21 mouse cellular contexts compared by ENCODE assay signal in the genomic region with DNA sequence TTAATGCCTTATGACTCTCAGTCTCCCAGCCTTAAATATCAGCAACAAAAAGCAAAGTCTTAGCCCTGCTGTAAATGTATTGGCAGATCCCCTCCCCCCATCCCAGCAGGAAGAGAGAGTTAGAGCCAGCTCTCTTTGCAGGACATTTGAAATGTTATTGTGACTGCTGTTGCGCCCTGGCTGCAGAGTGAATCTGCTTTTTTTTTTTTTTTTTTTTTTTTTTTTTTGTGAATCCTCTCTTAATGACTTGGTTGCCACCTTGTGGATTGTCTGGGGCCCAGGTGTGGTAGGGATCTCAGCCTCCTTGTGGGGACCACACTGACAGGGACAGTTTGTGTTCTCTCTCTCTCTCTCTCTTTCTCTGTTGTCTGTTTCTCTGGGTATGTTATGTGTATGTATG. TPM values are rescaled to one million over a fixed set of nuclear protein-coding genes. Genes with fewer than 3 reads are reported as not detected.
A peak's percentile ranks its signal among the peaks of the same experiment; 100 is the strongest.
DNase-seq lines count a peak whose midpoint lies in the region; ATAC-seq and TF ChIP-seq lines count a peak whose summit lies in the region.
"Had no signal": no experiment of that assay in that cellular context is flagged by ENCODE, and none has a peak within 500 bp of the region (broad histone marks: within the 10 kb centered on the region; RNA-seq: fewer than 3 reads in every experiment).

No protein-coding gene starts in this region.

- in situ Hi-C loops in CH12.LX (cut with MboI; ENCODE audit: low pct_ligation_motif_present, low pct_unique_long_range_greater_than_20kb, low sequenced_read_pairs) = no loop called here
- in situ Hi-C loops in ES-E14 (cut with MboI; ENCODE audit: low sequenced_read_pairs in 2 of 2, unreplicated experiment in 2 of 2) = no loop called here

- no peak overlapping the region for H3K9ac ChIP-seq in kidney, postnatal 0 days (ENCODE audit: low read depth, low read length)
- H3K9ac ChIP-seq in liver, embryonic 13.5 days = no peak overlapping the region
- no peak overlapping the region for H3K9ac ChIP-seq in CH12.LX (ENCODE audit: insufficient read depth, low read depth)
- no peak overlapping the region for H3K9ac ChIP-seq in ES-E14 (ENCODE audit: insufficient read depth, low read depth, low read length, poor library complexity, severe bottlenecking)
- H3K9ac ChIP-seq: embryonic facial prominence, embryonic 12.5 days; forebrain, embryonic 15.5 days; hindbrain, embryonic 12.5 days had no signal

- ATAC-seq in kidney, postnatal 0 days (replicated peaks; ENCODE audit: low FRiP score, low read depth) = no peak
- ATAC-seq in liver, embryonic 13.5 days (ENCODE audit: low read depth) = no peak
- ATAC-seq: activated CD4-positive, CD25-positive, alpha-beta regulatory T cell, adult 4 months; forebrain, embryonic 15.5 days; Patski had no signal

- dilution Hi-C loops in CH12.LX (cut with MboI; ENCODE audit: extremely low pct_ligation_motif_present, extremely low pct_unique_long_range_greater_than_20kb, low sequenced_read_pairs) = no loop called here

- no peak overlapping the region for H3K4me3 ChIP-seq in kidney, postnatal 0 days (replicated peaks; ENCODE audit: low read depth, low read length)
- no peak overlapping the region for H3K4me3 ChIP-seq in liver, embryonic 13.5 days (replicated peaks)
- H3K4me3 ChIP-seq in CH12.LX (replicated peaks in 1 of 3; ENCODE audit: low read depth in 2 of 3, low read length in 2 of 3, poor library complexity in 1 of 3) (no peak overlapping the region), ES-E14 (ENCODE audit: insufficient read depth in 1 of 2, low read depth in 1 of 2, low read length in 2 of 2, poor library complexity in 1 of 2, severe bottlenecking in 1 of 2) (no peak overlapping the region)
- H3K4me3 ChIP-seq: embryonic facial prominence, embryonic 12.5 days; forebrain, embryonic 15.5 days; heart, embryonic 10.5 days; hindbrain, embryonic 12.5 days had no signal

- H3K27ac ChIP-seq in kidney, postnatal 0 days = no peak overlapping the region
- peak overlapping the region; percentile 16; the same call in 1 of the 2 replicates for H3K27ac ChIP-seq in liver, embryonic 13.5 days
- no peak overlapping the region for H3K27ac ChIP-seq in CH12.LX (ENCODE audit: insufficient read depth, low read depth)
- no peak overlapping the region for H3K27ac ChIP-seq in ES-E14 (ENCODE audit: insufficient read depth, low read depth, low read length, poor library complexity, severe bottlenecking)
- H3K27ac ChIP-seq: embryonic facial prominence, embryonic 12.5 days; forebrain, embryonic 15.5 days; heart, embryonic 10.5 days; hindbrain, embryonic 12.5 days had no signal

- no peaks in the 10 kb centered on the region for H3K27me3 ChIP-seq in kidney, postnatal 0 days (ENCODE audit: insufficient read depth, low read length)
- no peaks in the 10 kb centered on the region for H3K27me3 ChIP-seq in liver, embryonic 13.5 days
- H3K27me3 ChIP-seq in CH12.LX (replicated peaks) = no peaks in the 10 kb centered on the region
- H3K27me3 ChIP-seq: embryonic facial prominence, embryonic 12.5 days; forebrain, embryonic 15.5 days; hindbrain, embryonic 12.5 days; Patski had no signal

- TF ChIP-seq EP300 in CH12.LX (IDR thresholded peaks at IDR 0.05; ENCODE audit: low read length) = no peak

- TF ChIP-seq CTCF in kidney, postnatal 0 days (IDR thresholded peaks at IDR 0.05; ENCODE audit: low read depth) = peak; percentile 16; the same call in 1 of the 2 replicates
- TF ChIP-seq CTCF in CH12.LX (conservative IDR thresholded peaks at IDR 0.05 in 1 of 2, IDR thresholded peaks at IDR 0.05 in 1 of 2; ENCODE audit: low read depth in 2 of 2, low read length in 2 of 2) = peak in 1 of 2 experiments; percentile 30; a peak in 2 of 4 replicates

- TF ChIP-seq POLR2A in CH12.LX (IDR thresholded peaks at IDR 0.05; ENCODE audit: low read depth, low read length) = no peak

- no peak overlapping the region for H3K4me2 ChIP-seq in kidney, postnatal 0 days (ENCODE audit: low read length)
- H3K4me2 ChIP-seq in liver, embryonic 13.5 days = no peak overlapping the region
- H3K4me2 ChIP-seq in CH12.LX (ENCODE audit: insufficient read depth, low read depth, poor library complexity, severe bottlenecking) = no peak overlapping the region
- H3K4me2 ChIP-seq: embryonic facial prominence, embryonic 12.5 days; forebrain, embryonic 15.5 days; hindbrain, embryonic 12.5 days had no signal

- no peaks in the 10 kb centered on the region for H3K4me1 ChIP-seq in kidney, postnatal 0 days (replicated peaks; ENCODE audit: insufficient read depth, low read length)
- H3K4me1 ChIP-seq in liver, embryonic 13.5 days (replicated peaks) = peaks cover 78% of the 10 kb centered on the region
- H3K4me1 ChIP-seq in CH12.LX (ENCODE audit: control insufficient read depth in 1 of 2, insufficient read depth in 2 of 2) (peaks cover 17 to 61% of the 10 kb centered on the region in 2 experiments), ES-E14 (ENCODE audit: control insufficient read depth in 2 of 2, insufficient read depth in 2 of 2, low read length in 2 of 2, poor library complexity in 1 of 2) (no peaks in the 10 kb centered on the region)

- no peaks in the 10 kb centered on the region for H3K36me3 ChIP-seq in kidney, postnatal 0 days (ENCODE audit: insufficient read depth, low read length)
- no peaks in the 10 kb centered on the region for H3K36me3 ChIP-seq in liver, embryonic 13.5 days
- H3K36me3 ChIP-seq in CH12.LX (replicated peaks in 1 of 2; ENCODE audit: control insufficient read depth in 1 of 2, insufficient read depth in 1 of 2, low read length in 1 of 2) (peaks cover 0 to 21% of the 10 kb centered on the region in 2 experiments), ES-E14 (ENCODE audit: control insufficient read depth, insufficient read depth, low read length, poor library complexity, severe bottlenecking) (no peaks in the 10 kb centered on the region)
- H3K36me3 ChIP-seq: embryonic facial prominence, embryonic 12.5 days; forebrain, embryonic 15.5 days; heart, embryonic 10.5 days; hindbrain, embryonic 12.5 days had no signal

- no peaks in the 10 kb centered on the region; the same call in 1 of the 2 replicates for H3K79me2 ChIP-seq in CH12.LX (replicated peaks; ENCODE audit: control insufficient read depth, extremely low read depth, insufficient read depth, poor library complexity, severe bottlenecking)

- no peaks in the 10 kb centered on the region for H3K9me3 ChIP-seq in kidney, postnatal 0 days (replicated peaks; ENCODE audit: low read length)
- H3K9me3 ChIP-seq in liver, embryonic 13.5 days (replicated peaks) = no peaks in the 10 kb centered on the region
- H3K9me3 ChIP-seq in CH12.LX (replicated peaks; ENCODE audit: low read length) = peaks cover 2% of the 10 kb centered on the region
- no peaks in the 10 kb centered on the region for H3K9me3 ChIP-seq in ES-E14 (ENCODE audit: control insufficient read depth, insufficient read depth, low read depth, low read length)
- H3K9me3 ChIP-seq: embryonic facial prominence, embryonic 12.5 days; forebrain, embryonic 15.5 days; heart, embryonic 10.5 days had no signal

- DNase-seq in kidney, postnatal 0 days (ENCODE audit: low spot score) = no peak
- no peak for DNase-seq in kidney, postnatal 36 days
- no peak for DNase-seq in liver, embryonic 13.5 days
- DNase-seq in liver (no peak), CH12.LX (ENCODE audit: extremely low read depth) (no peak), ES-E14 (ENCODE audit: low read depth, low spot score) (no peak)
- no peak for DNase-seq in urinary bladder, postnatal 14 days (ENCODE audit: low spot score)
- no peak for DNase-seq in ovary, postnatal 14 days (ENCODE audit: low spot score)
- DNase-seq: adrenal gland, postnatal 14 days; cerebellum, adult 11-12 months; cerebellum, adult 9-10 months; cerebellum, postnatal 25 days; gastrocnemius, postnatal 14 days; heart, postnatal 10 days; heart, postnatal 4 days had no signal

- 59% methylated on average over 1 of the region's 1 CpGs for whole genome bisulfite sequencing in kidney, postnatal 0 days
- WGBS in liver, embryonic 13.5 days (ENCODE audit: insufficient replicate concordance) = 69% methylated on average over 1 of the region's 1 CpGs

- peak; percentile 7; the same call in 1 of the 2 replicates for TF ChIP-seq RAD21 in CH12.LX (IDR thresholded peaks at IDR 0.05; ENCODE audit: low read depth, low read length)

TF ChIP-seq in CH12.LX, 34 proteins besides CTCF, POLR2A, EP300 and RAD21:
- TF ChIP-seq ZNF384 (IDR thresholded peaks at IDR 0.05; ENCODE audit: low read depth, low read length) = peak; percentile 96
- no peak for TF ChIP-seq USF2 (conservative IDR thresholded peaks at IDR 0.05; ENCODE audit: low read depth, low read length)
- TF ChIP-seq SMC3 (IDR thresholded peaks at IDR 0.05; ENCODE audit: low read depth, low read length) = 0 out of 2 replicates have a peak, but pooled peaks have one; percentile 14

TF ChIP-seq in ES-E14, 5 proteins besides CTCF, POLR2A, EP300 and RAD21:
- TF ChIP-seq HCFC1 (IDR thresholded peaks at IDR 0.05; ENCODE audit: borderline replicate concordance, insufficient read depth, low read length) = no peak
- TF ChIP-seq CHD2 (IDR thresholded peaks at IDR 0.05; ENCODE audit: low read depth, low read length) = no peak
- peak; percentile 91 for TF ChIP-seq ZNF384 (IDR thresholded peaks at IDR 0.05; ENCODE audit: low read depth, low read length)
- TF ChIP-seq MAFK (IDR thresholded peaks at IDR 0.05; ENCODE audit: insufficient read depth, low read depth, low read length) = no peak
- TF ChIP-seq ZC3H11A (IDR thresholded peaks at IDR 0.05; ENCODE audit: borderline replicate concordance, low read depth, low read length) = no peak
TF ChIP-seq in ES-E14: peak in this region for 1.

RNA-seq across cellular contexts. Expression of a gene that starts 31.0 kb away (rescaled TPM):
- polyA plus RNA-seq in kidney, postnatal 0 days (2015; fragmentation: Nextera tagmentation; extraction: Ambion mirVana) = 8.4 and 8.6 TPM in 2 replicates
- 20.5 and 23.8 TPM in 2 replicates for polyA plus RNA-seq in liver, embryonic 13.5 days (2015; fragmentation: Nextera tagmentation; extraction: Ambion mirVana)
- total RNA-seq in CH12.LX (2012; rRNA removed) = 28.4 and 39.0 TPM in 2 replicates
- 60.3 and 62.4 TPM in 2 replicates for total RNA-seq in CH12.LX (2014; rRNA removed)
- 25.2 and 26.7 TPM in 2 replicates for polyA plus RNA-seq in CH12.LX (2012; ENCODE audit: insufficient read length, low read depth)
- total RNA-seq in ES-E14 (2012; rRNA removed) = 0.90 and 1.2 TPM in 2 replicates
